Mouse (Mus musculus) ES-Bruce4 (cell line): ENCODE measurements around the gene Dennd4a.

ENCODE experiments used
- CTCF ChIP-seq: IDR thresholded peaks from one replicate; pipeline ENCODE4 v1.8.1; 2011; ENCODE audit warnings: low read depth, low read length
- POLR2A ChIP-seq: IDR thresholded peaks from one replicate; pipeline ENCODE4 v1.8.1; 2011; ENCODE audit warnings: low read length; ENCODE audit not compliant: insufficient read depth

DNA sequence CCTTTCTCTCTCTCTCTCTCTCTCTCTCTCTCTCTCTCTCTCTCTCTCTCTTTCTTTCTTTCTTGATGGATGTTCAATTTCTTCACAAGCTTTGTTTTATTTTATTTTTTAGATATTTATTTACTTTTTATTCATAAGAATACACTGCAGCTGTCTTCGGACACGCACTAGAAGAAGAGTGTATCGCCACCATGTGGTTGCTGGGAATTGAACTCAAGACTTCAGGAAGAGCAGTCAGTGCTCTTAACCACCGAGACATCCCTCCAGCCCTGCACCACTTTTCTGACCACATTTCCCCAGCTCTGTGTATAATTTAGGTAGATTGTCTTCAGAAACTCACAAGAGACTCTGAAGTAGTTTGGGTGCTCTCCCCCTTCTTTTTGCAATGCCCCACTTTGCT lies 37.2 kb upstream of the Dennd4a start:
- TF ChIP-seq CTCF = peak; percentile 5
- no peak for TF ChIP-seq POLR2A
